Mouse (Mus musculus) layer of hippocampus, postnatal 10 days (tissue): ENCODE measurements at regions not wholly inside any gene's neighbourhood (a gene's known extent, or its start where the extent isn't known, plus 50 kb on each side); places are given as distances from the start of the nearest gene placed in this dataset.

Source experiments
- DNase-seq, 2 experiments: peaks; one replicate each; pipeline ENCODE4 v3.0.0; 2021; ENCODE audit warnings: low spot score in 2 of 2

DNA sequence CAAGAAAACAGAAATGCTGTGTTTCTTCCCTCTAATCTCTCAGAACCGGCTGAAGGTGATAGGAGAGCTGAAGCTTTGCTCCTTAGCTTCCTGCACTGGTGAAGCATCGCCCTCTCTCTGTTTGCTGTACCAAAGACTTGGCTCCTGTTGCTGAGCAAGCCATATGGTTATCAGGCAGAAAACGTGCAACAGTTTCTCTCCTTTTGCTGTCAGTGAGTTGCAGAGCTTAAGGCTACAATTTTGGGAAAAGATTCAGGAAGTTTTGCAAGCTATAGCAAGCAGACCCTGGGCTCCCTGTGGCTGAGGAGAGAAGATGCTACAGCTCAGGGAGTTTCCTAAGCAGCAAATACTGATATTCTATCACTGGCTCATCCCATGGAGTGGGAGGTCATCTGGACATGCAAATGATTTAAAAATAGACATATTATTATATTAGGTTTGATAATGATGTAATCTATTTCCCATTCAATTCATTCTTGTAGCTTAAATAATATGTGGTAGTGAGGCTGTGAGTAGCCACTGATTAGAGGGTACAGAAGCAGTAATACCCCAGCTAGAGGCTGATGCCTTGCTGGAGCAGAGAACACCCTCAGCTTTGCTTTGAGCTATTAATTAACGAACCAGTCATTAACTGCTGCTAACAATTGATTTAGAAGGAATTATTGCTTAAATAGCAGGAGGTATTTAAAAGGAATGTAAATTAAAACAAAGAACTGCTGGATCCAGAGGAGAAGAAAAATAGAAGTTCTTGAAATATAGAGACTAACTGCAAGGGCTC, 240.1 kb upstream of the Emcn start:
- no peak for DNase-seq

GRCm38 (mm10) chr3:137105930-137106329, 234.9 kb upstream of the Emcn start:
- DNase-seq: peak in 1 of 2 experiments; percentile 24

GRCm38 (mm10) chr3:137108197-137108596, 232.7 kb upstream of the Emcn start:
- DNase-seq: no peak

DNA sequence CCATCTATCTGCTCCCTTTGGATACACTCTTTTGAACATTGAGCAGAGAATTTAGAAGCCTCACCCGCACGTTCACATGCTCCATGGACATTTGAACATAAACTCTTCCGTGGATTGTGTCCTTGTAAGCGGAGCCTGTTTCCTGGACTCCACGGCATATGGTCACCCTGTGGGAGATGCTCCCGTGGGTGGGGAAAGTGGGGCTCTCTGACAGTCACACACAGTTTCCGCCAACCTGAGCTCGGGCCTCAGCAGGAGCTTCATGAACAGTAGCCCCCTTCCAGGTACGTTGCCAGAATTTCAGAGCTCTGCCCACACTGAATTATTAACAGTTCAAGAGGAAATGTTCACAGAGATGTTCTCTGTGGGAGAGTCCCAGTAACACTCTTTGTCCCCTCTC, 231.1 kb upstream of the Emcn start:
- peak; percentile 16 to 30 for DNase-seq

DNA sequence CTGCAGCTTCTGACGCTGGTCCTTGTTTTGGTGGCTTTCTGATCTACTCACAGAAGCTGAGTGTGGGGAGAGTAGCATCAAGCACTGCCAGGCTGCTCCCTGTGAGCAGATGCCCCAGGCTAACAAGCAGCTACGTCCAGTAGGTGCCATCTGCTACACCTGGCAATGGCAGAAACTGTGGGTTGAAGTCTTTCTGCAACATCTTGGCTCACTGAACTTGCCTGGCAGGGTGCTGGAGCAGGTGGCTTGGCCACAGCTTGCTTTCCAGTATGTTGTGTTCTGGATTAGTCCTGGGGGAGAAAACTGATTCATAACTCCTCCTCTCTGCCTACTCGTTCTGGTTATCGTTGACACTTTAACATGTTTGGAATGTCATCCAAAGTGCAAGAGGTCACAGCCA, 230.4 kb upstream of the Emcn start:
- DNase-seq: peak; percentile 68 to 73

DNA sequence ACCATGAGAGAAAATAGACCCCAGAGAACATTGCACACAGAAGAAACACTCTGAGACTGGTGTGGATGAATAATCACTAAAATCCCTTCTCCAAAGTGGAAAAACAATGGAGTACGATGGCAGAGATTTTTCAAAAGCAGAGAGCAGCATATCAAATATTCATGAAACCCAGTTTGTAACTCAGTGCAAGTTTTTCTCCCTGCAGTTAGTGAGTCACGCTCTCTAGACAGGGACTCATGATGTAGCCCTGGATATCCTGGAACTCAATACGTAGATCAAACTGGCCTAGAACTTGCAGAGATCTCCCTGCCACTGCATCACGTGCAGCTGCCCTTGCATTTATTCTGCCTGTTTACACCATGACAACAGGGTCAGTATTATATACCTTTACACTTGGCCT, 210.9 kb upstream of the Emcn start:
- DNase-seq: no peak

- no peak for DNase-seq
Measured at GRCm38 (mm10) chr3:137142041-137142440, 198.8 kb upstream of the Emcn start.

DNA sequence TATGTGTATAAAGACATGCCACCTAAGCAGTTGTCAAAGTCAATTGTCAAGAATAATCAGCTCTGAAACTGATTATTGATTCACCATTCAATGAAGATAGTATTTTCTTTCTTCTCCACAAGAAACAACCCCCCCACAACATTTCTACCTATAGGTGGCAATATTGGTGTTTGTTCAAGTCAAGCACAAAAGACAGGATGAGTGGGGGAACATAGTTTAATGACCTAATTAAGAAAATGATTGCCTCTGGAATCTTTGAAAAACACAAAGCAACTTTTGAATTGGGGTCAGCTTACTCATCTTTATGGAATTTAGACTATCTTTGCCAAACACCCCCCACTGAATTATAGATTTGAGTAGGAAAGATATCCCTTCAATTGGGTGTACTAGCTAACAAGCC, 194.8 kb upstream of the Emcn start:
- DNase-seq: no peak

GRCm38 (mm10) chr3:137147405-137147804, 193.5 kb upstream of the Emcn start:
- DNase-seq: no peak

DNA sequence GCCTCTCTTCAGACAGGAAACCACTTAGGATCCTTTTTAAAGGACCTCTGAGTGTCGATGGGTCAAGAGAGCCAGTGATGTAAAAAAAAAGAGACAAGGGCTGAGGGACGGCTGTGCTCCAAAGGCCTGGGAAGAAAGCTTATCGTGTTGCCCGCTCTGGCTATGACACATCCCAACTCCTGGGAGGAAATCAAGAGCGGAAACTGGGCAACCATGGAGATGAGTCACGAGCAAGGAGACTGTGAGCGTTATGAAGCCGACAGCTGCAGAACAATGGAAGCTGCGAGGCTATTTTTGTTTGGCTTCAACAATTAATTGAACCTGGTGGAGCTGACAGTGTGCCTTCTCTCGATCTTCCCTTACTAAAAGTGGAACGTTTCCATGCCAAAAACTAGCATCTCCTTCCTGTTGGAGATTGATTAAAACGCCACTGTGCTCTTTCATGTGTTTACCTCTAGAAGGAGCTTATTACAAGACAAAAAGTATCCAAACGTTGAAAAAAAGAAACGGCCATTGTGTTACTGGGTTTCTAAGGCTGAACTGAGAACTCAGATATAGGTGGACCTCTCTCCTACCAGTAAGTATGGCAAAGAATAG, 190.4 kb upstream of the Emcn start:
- no peak for DNase-seq

DNA sequence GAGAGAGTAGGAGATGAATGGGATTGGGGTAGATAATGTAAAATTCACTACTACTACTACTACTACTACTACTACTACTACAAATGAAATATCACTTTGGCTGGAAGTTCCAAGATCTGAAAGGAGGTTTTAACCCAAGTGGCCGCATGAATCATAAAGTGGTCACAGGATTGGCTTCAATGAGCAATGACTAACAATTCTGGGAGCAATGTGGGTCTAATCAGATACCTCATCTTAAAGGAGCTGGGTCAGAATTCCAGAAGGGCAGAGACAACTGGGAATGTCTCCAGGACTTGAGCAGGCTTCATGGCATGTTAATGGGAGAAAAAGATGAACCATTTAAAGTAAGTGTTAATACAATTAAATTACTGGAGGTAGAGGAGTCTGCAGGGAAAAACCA, 189.4 kb upstream of the Emcn start:
- no peak for DNase-seq

DNA sequence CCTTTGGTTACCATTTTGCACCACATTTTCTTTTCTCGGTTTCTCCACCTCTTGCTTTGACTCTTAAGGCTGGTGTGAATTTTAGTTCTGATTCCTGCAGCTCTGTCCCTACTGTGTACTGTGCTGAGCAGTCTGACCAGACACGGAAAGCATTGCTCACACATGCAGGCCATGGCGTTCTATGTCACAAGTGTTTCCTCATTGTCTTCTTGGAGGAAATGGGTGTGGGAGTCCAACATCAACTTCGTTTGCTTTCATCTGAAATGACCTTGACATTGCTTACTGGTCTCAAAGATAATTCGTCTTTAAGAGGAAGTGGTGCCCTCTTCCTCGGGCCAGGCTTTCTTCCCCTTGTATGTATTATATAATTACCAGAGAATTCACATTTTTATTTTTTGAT, 187.6 kb upstream of the Emcn start:
- no peak for DNase-seq

- DNase-seq: no peak
Measured at GRCm38 (mm10) chr3:137154200-137155042, 186.4 kb upstream of the Emcn start.

DNA sequence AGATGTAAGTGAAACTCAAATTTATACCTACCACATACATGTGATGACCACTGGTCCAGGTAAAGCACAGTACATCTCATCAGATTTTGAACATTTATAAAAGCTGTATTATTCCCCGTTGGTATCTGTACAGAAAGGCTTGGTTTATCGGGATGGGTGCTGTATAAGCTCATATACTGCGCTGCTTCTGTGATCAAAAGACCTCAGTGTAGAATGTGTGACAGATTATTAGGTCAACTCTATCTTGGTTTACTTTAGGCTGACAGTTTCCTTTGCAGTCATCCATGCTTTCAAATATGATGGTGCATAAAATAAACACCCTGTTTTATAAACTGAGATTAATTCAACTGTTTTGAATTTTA, 185.8 kb upstream of the Emcn start:
- DNase-seq: no peak

- DNase-seq: no peak
Measured at GRCm38 (mm10) chr3:137156250-137156975, 184.5 kb upstream of the Emcn start.

DNA sequence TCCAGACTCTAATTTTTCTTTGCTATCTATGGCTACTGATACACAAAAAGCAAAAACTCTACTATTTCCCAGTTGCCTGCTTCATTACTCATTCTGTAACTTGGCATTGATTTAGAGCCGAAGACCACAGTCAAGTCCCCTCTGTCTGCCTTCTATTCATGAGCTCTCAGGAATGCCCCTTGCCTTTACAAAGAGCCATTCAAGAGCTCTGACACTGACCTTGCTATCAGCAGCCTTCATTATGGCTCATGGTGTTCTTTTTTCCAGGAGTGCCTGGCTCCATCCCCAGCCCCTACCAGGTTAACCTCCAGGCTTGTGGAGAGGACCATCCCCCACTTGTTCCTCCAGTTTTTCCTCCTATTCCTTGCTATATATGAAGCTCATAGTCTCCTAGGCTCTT, 151.8 kb upstream of the Emcn start:
- no peak for DNase-seq

GRCm38 (mm10) chr3:137190489-137190888, 150.4 kb upstream of the Emcn start:
- no peak for DNase-seq

DNA sequence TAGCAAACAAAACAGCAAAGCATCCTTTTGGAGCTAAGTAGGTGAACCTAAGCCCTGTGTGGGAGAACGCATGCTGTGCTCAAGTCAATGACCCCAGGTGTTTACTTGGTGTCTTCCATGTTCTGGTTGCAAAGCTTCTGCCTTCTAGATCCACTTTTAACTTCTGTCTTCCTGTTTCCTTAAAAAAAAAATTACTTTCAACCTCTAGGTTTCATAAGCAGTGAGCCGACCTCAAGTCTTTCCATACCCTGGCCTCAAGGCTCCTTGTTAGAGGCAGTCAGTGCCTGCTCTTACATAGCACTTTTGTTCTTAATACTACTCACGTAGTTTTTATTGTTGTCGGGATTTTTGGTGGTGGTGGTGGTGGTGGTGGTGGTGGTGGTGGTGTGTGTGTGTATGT, 149.9 kb upstream of the Emcn start:
- no peak for DNase-seq

GRCm38 (mm10) chr3:137193873-137194272, 147.0 kb upstream of the Emcn start:
- no peak for DNase-seq

DNA sequence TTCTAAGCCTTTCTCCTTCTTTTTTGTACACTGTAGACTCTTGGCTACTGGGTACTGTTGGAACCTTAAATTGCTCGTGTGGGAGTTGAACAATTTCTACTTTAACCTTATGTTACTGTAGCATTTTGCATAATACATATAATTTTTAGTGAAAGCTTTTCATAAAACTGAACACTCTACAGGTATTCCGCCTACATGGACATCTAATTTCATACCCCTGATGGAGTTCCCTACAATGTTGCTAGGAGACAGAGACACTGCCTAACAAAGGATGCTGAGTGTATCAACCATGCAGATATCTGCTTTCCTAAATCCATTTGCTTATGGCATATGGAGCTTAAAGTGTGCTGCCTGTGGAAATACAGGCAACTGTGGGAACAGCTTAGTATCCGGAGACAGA, 129.2 kb upstream of the Emcn start:
- DNase-seq: no peak

DNA sequence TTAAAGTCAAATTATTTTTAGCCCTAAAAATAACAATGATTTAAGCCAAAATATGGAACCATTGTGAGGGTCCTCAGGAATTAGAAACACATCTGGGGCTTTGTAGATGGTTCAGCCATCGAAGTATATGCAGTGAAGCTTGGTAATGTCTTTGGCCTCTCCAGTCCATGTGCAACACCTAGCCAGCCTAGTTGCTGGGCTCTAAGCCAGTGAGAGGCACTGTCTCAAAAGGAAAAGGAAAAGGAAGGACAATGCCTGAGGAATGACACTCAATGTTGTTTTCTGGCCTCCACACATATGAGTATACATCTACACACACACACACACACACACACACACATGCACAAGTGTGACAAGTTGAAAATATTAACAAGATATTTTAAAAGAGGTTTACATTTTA, 124.8 kb upstream of the Emcn start:
- DNase-seq: no peak

DNA sequence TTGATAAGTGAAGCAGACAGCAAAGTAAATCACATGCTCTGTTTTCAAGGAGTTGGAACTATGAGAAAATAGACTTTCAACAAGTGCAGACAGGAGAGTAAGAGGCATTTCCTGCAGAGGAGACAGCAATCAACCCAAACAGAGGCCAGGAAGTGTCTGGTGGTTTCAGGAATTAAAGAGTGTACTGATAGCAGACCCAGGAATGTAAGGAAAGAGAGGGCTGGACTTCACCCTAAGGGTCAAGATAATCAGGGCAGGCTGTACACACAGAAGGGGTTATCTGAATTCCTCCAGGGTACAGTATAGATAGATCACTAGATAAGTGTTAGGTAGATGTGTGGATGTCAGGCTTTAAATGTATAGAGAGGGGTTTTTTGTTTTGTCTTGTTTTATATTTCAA, 123.6 kb upstream of the Emcn start:
- no peak for DNase-seq
